Mouse (Mus musculus) limb, embryonic 14.5 days (tissue): Measurements from ENCODE around the gene Tnp2. TPM values are rescaled to one million over a fixed set of nuclear protein-coding genes. Genes with fewer than 3 reads are reported as not detected.
A peak's percentile ranks its signal among the peaks of the same experiment; 100 is the strongest.

Experiments used
- ATAC-seq: fragments of 200-750 bp; cut with Nextera tagmentation; 2 replicates; pipeline ENCODE4 v1.8.0; 2017; ENCODE audit warnings: low read depth, moderate number of reproducible peaks, moderate TSS enrichment; ENCODE audit not compliant: low FRiP score
- DNase-seq: peaks from one replicate; pipeline ENCODE4 v3.0.0-alpha.2; 2015; ENCODE audit warnings: low spot score
- H3K27ac ChIP-seq: fragments of 300-500 bp; sonication (generic); replicated peaks from 2 replicates; pipeline ENCODE4 v1.5.1; 2014; ENCODE audit warnings: low read depth, mild to moderate bottlenecking, low read length, moderate library complexity, mixed read lengths
- H3K27me3 ChIP-seq: fragments of 300-500 bp; sonication (generic); 2 replicates; pipeline ENCODE4 v1.6.1; 2014; ENCODE audit warnings: low read length, mixed read lengths; ENCODE audit not compliant: control insufficient read depth, insufficient read depth
- H3K36me3 ChIP-seq: fragments of 300-500 bp; sonication (generic); 2 replicates; pipeline ENCODE4 v1.6.1; 2014; ENCODE audit warnings: mild to moderate bottlenecking, low read length, moderate library complexity, mixed read lengths; ENCODE audit not compliant: control insufficient read depth, insufficient read depth
- H3K4me1 ChIP-seq: fragments of 300-500 bp; sonication (generic); 2 replicates; pipeline ENCODE4 v1.6.1; 2014; ENCODE audit warnings: antibody characterized with exemption, low read length, mixed read lengths; ENCODE audit not compliant: control insufficient read depth, insufficient read depth
- H3K4me2 ChIP-seq: fragments of 300-500 bp; sonication (generic); replicated peaks from 2 replicates; pipeline ENCODE4 v1.6.1; 2014; ENCODE audit warnings: low read depth, mild to moderate bottlenecking, low read length, moderate library complexity; ENCODE audit not compliant: severe bottlenecking
- H3K4me3 ChIP-seq: fragments of 300-500 bp; sonication (generic); replicated peaks from 2 replicates; pipeline ENCODE4 v1.5.1; 2014; ENCODE audit warnings: low read length
- H3K9ac ChIP-seq: fragments of 300-500 bp; sonication (generic); 2 replicates; pipeline ENCODE4 v1.6.1; 2014; ENCODE audit warnings: mild to moderate bottlenecking, low read depth, low read length, moderate library complexity; ENCODE audit not compliant: severe bottlenecking
- H3K9me3 ChIP-seq: fragments of 300-500 bp; sonication (generic); 2 replicates; pipeline ENCODE4 v1.6.1; 2016; ENCODE audit warnings: low read length; ENCODE audit not compliant: control insufficient read depth
- POLR2A ChIP-seq: fragments of 200-500 bp; IDR thresholded peaks from 2 replicates; pipeline ENCODE4 v1.8.0; 2012; ENCODE audit warnings: inconsistent platforms, mild to moderate bottlenecking, moderate library complexity, borderline replicate concordance; ENCODE audit not compliant: insufficient read depth, insufficient read length; ENCODE audit errors: extremely low read depth
- WGBS: fragments of 180-500 bp; shearing (Covaris S2); extraction: QIAGEN DNeasy Blood & Tissue Kit; methylation state at CpG from one replicate; pipeline ENCODE4 v1.1.7; 2014; 5-methylcytosine and 5-hydroxymethylcytosine counted together
- polyA plus RNA-seq, 2 experiments: library from polyadenylated mRNA; depleted of rRNA in 1 of 2; stranded (reverse) in 1 of 2; unstranded in 1 of 2; fragments of >200 nt; fragmentation: Nextera tagmentation in 1 of 2; extraction: Ambion mirVana in 1 of 2; gene quantifications; 2 replicates each; pipeline versions ENCODE4 v1.2.1 to v1.2.3; 2012 to 2014

The Tnp2 gene
- polyA plus RNA-seq, 2 experiments, result not detected

GRCm38 (mm10) chr16:10741082-10741481 is 47.4 kb downstream of the Tnp2 start:
- H3K27me3 ChIP-seq, result no peaks in the 10 kb centered on the region
- H3K4me2 ChIP-seq, result no peak overlapping the region
- ATAC-seq (no peak), DNase-seq (peak; percentile 22)
- H3K9me3 ChIP-seq, result no peaks in the 10 kb centered on the region
- H3K36me3 ChIP-seq, result no peaks in the 10 kb centered on the region
- no peak overlapping the region for H3K4me3 ChIP-seq
- no peak overlapping the region for H3K27ac ChIP-seq
- WGBS, result 81% methylated on average over 2 of the region's 2 CpGs
- no peak for TF ChIP-seq POLR2A
- peaks cover 11% of the 10 kb centered on the region for H3K4me1 ChIP-seq
- H3K9ac ChIP-seq, result no peak overlapping the region

DNA sequence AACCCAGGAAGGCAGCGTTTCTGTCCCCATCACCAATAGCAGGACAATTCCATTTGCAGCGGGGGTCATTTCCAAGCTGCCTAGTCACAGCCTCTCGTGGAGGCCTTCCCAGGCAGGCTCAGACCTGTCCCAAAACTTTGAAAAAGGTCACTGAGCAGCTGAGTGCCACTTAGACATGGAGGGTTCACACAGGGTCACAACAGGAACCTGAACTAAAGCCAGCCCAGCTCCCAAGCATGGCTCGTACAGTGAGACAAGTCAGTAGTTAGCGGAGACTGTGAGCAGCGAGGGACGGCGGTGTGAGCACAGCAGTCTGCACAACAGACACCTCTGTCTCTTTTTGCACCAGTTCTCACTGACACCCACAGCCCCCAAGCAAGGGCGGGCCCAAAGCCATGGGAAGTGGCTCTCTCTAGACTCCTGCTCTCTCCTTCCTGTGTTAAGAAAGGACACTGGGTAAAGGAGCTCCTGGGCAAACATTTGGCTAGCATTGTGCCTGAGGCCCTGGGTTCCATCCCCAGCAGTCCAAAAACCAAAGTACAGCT is 48.5 kb downstream of the Tnp2 start:
- H3K9ac ChIP-seq, result no peak overlapping the region
- H3K9me3 ChIP-seq, result no peaks in the 10 kb centered on the region
- no peaks in the 10 kb centered on the region for H3K27me3 ChIP-seq
- no peak for TF ChIP-seq POLR2A
- peaks cover 7% of the 10 kb centered on the region for H3K4me1 ChIP-seq
- no peak overlapping the region for H3K4me3 ChIP-seq
- no peak for ATAC-seq
- no peak for DNase-seq
- no peak overlapping the region for H3K4me2 ChIP-seq
- no peak overlapping the region for H3K27ac ChIP-seq
- 63% methylated on average over 9 of the region's 9 CpGs for WGBS
- H3K36me3 ChIP-seq, result no peaks in the 10 kb centered on the region

DNA sequence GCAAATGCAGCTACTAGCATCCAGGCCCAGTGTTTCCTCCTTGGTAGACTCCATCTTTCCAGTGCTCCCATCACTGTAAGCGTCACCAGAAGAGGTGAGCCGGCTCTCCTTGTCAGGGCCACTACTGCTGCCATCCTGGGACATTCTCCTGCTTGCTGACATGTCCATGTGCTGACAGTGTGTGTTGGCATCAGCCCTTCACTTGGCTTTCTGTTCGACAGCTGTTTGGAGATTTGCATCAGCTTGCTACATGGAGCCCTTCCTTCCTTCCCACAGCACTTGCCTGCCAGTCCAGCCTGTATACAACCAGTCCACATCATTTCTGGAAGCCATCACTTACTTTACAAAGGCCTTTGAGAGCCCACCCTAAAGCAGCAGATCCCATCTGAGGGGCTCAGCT is 49.6 kb downstream of the Tnp2 start:
- DNase-seq, result no peak

More for the DNA sequence above, 49.6 kb downstream of the Tnp2 start:
- no peak for TF ChIP-seq POLR2A
- H3K4me3 ChIP-seq, result no peak overlapping the region
- H3K27ac ChIP-seq, result no peak overlapping the region
- H3K9ac ChIP-seq, result no peak overlapping the region
- no peaks in the 10 kb centered on the region for H3K9me3 ChIP-seq
- H3K27me3 ChIP-seq, result no peaks in the 10 kb centered on the region
- WGBS, result 94% methylated on average over 3 of the region's 3 CpGs
- H3K4me2 ChIP-seq, result no peak overlapping the region
- no peaks in the 10 kb centered on the region for H3K36me3 ChIP-seq
- no peak for ATAC-seq
- no peaks in the 10 kb centered on the region for H3K4me1 ChIP-seq

Other genes with a start within 250 kb of the Tnp2 start
- gene Dexi, start 245.6 kb downstream of the Tnp2 start, polyA plus RNA-seq (2012; rRNA removed), result 51.2 and 79.2 TPM in 2 replicates
- 31.5 and 40.4 TPM in 2 replicates for gene Dexi, start 245.6 kb downstream of the Tnp2 start, polyA plus RNA-seq (2014; fragmentation: Nextera tagmentation; extraction: Ambion mirVana)
- gene Clec16a, start 243.3 kb downstream of the Tnp2 start, polyA plus RNA-seq (2012; rRNA removed), result 12.5 and 14.6 TPM in 2 replicates
- 29.9 and 34.9 TPM in 2 replicates for gene Clec16a, start 243.3 kb downstream of the Tnp2 start, polyA plus RNA-seq (2014; fragmentation: Nextera tagmentation; extraction: Ambion mirVana)
- gene Socs1, start 3.1 kb downstream of the Tnp2 start, polyA plus RNA-seq (2012; rRNA removed), result 13.8 and 18.5 TPM in 2 replicates
- 16.6 and 17.8 TPM in 2 replicates for gene Socs1, start 3.1 kb downstream of the Tnp2 start, polyA plus RNA-seq (2014; fragmentation: Nextera tagmentation; extraction: Ambion mirVana)
- not detected in 2 replicates for gene Prm3, start 2.3 kb upstream of the Tnp2 start, polyA plus RNA-seq (2012; rRNA removed)
- gene Prm3, start 2.3 kb upstream of the Tnp2 start, polyA plus RNA-seq (2014; fragmentation: Nextera tagmentation; extraction: Ambion mirVana), result not detected in 2 replicates
- not detected in 2 replicates for gene Prm2, start 7.5 kb upstream of the Tnp2 start, polyA plus RNA-seq (2012; rRNA removed)
- not detected in 2 replicates for gene Prm2, start 7.5 kb upstream of the Tnp2 start, polyA plus RNA-seq (2014; fragmentation: Nextera tagmentation; extraction: Ambion mirVana)
- not detected in 2 replicates for gene Prm1, start 17.2 kb upstream of the Tnp2 start, polyA plus RNA-seq (2012; rRNA removed)
- not detected in 2 replicates for gene Prm1, start 17.2 kb upstream of the Tnp2 start, polyA plus RNA-seq (2014; fragmentation: Nextera tagmentation; extraction: Ambion mirVana)
- not detected in 2 replicates for gene Gm11172, start 24.3 kb upstream of the Tnp2 start, polyA plus RNA-seq (2012; rRNA removed)
- not detected in 2 replicates for gene Gm11172, start 24.3 kb upstream of the Tnp2 start, polyA plus RNA-seq (2014; fragmentation: Nextera tagmentation; extraction: Ambion mirVana)
- gene Rmi2, start 46.4 kb upstream of the Tnp2 start, polyA plus RNA-seq (2012; rRNA removed), result 7.3 and 7.7 TPM in 2 replicates
- 3.2 and 3.4 TPM in 2 replicates for gene Rmi2, start 46.4 kb upstream of the Tnp2 start, polyA plus RNA-seq (2014; fragmentation: Nextera tagmentation; extraction: Ambion mirVana)